Mouse (Mus musculus) frontal cortex, postnatal 36 days (tissue): ENCODE data around the gene Itpk1.

Experiments
- DNase-seq, 2 experiments: peaks; one replicate each; pipeline ENCODE4 v3.0.0; 2022; ENCODE audit warnings: low spot score in 2 of 2

Itpk1 gene

DNA sequence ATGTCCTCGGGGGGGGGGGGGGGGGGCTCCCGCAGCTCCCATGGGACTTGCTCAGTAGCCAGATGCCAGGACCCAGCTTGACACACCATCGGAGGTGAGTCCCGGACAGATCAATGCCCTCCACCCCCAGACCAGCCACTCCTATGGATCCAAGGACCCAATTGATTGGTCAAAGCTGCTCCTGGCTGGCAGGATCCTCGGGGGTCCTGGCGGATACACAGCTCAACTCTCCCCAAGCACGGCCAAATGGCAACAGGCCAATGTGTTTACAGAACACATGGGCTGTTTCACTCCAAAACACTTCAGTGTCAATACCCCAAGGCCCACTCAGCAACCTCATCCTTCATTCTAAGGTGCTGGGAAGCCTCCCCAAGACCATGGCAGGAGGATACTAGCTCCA, 13.0 kb downstream of the Itpk1 start:
- no peak for DNase-seq

GRCm38 (mm10) chr12:102691180-102691579, 13.6 kb downstream of the Itpk1 start:
- DNase-seq, result no peak

- no peak for DNase-seq
Measured at GRCm38 (mm10) chr12:102689773-102690563, 14.8 kb downstream of the Itpk1 start.

- DNase-seq, result no peak
Measured at GRCm38 (mm10) chr12:102686321-102686720, 18.4 kb downstream of the Itpk1 start.

- DNase-seq, result no peak
Measured at GRCm38 (mm10) chr12:102685523-102685931, 19.2 kb downstream of the Itpk1 start.

DNA sequence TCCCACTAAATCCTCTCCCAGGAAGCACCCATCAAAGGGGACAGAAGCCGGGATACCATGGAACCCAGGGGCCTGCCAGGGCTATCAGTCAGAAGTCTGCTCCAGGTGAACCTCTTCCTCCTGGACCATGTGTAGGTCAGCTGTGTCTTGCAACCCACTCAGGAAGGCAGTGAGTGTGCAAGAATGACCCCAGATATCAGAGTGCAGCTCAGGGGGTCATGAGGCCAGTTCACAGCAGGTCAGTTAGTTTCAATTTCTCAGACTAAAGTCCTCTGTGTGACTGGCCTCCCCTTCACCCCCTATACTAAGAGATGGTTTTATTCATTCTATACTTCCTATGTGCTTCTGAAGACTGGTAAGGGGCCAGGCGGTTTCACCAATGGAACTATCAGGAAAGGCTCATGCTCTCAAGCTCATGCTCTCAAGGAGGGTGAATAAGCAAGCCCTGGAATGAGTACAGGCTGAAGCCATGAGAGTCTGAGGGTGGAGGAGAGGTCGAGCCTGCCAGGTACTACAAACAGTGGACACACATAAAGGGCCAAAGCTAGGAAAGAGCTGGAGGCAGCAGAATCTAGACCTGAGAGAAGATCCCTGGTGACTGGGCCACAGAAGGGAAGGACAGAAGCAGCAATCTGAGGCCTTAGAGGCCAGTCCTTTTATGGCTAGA, 19.9 kb downstream of the Itpk1 start:
- DNase-seq, result no peak

- DNase-seq, result no peak
Measured at GRCm38 (mm10) chr12:102683979-102684378, 20.8 kb downstream of the Itpk1 start.

- no peak for DNase-seq
Measured at GRCm38 (mm10) chr12:102683438-102683837, 21.3 kb downstream of the Itpk1 start.

DNA sequence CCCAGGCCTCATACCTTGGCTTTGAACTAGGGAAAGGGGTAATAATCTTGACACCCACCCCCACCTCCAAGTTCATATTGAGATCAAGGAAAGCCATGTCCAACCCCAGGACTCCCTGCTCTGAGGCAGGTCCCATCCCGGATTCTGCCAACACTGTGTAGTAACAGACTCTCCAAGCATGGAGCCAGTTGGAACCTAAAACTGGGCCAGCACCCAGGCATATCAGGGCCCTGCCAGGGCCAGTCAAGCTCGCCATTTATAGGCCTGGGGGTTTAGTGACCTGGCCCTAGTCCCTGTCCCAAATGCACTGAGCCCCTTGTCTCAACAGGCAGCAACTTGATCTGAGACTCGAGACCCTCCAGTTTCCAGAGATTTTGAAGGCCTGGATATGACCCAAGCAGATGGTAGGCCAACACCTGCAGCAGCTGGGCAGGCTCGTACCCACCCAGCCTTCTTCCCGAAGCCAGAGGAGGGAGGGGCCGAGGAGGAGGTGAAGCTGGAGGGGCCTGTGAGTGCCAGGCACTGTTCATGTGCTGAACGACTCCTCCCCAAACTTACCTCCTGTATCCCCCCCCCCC, 21.9 kb downstream of the Itpk1 start:
- no peak for DNase-seq

DNA sequence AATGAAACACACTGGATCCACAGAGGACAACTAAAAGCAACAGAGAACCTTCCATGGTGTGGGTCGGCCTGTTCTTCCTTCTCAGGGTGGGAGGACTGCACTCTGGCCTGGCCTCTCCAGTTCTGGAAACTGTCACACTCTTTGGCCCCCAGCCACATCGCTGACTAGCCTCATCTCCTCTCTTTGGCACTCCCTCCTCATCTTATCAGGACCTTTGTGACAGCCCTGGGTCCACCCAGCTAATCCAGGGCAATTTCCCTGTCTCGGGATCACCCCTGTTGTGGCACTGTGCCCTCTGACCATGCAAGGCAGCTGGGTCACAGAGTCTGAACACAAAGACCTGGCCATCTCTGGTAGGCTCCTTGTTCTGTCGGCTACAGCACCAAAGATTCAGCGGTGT, 22.6 kb downstream of the Itpk1 start:
- DNase-seq, result no peak

DNA sequence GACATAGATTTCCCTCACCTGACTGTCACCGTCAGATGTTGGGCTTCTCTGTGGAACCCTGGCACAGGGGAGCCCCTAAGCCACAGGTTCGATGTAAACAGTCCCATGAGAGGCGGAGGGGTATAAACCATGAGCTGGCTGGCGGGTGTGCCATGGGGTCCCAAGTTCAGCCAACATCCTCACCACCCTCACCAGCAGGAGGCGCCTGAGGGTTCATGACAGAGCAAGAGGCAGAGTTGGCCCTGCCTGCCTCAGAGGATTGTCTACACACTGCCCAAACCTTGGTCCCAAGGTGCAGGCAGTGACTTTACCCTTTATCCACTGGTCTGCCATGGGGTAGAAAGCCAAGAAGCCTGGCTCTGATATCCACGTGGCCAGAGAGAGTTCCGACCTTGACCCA, 23.1 kb downstream of the Itpk1 start:
- no peak for DNase-seq

DNA sequence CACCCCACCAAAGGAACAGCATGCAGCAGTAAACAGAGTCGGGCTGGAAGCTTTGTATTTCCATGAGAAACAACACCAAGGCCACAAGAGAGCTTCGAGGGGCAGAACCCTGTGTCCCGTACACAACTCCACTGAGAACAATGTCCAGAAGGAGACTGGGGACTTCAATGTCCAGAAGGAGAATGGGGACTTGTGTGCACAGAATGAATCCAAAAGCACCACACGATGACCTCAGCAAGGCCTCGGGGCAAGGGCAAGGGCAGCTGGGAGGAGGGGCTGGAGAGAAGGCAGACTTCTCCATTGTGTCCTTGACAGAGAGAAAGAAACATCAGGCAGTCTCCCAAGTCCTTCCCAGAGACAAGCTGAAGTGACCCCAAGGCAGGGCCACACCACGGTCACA, 25.9 kb downstream of the Itpk1 start:
- DNase-seq, result no peak

- no peak for DNase-seq
Measured at GRCm38 (mm10) chr12:102677089-102677488, 27.6 kb downstream of the Itpk1 start.

DNA sequence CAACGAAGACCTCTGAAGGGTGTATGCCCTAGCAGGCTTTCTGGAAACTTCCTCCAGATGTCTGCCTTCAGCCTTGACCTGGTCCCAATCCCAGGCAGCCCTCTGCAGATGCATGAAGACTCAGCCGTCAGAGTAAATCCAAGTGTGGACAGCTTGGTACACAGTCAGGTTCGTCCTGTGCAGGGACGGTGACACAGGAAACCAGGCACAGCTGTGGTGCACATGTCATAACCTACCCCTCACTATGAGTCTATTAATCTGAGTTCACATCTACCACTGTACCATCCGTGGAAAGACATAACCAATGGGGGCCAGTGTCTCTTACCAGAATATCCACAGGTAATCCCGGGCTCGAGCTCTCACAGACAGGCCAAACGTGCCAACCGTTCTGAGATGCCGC, 30.2 kb downstream of the Itpk1 start:
- no peak for DNase-seq

GRCm38 (mm10) chr12:102674123-102674522, 30.6 kb downstream of the Itpk1 start:
- peak in 1 of 2 experiments; percentile 52 for DNase-seq

DNA sequence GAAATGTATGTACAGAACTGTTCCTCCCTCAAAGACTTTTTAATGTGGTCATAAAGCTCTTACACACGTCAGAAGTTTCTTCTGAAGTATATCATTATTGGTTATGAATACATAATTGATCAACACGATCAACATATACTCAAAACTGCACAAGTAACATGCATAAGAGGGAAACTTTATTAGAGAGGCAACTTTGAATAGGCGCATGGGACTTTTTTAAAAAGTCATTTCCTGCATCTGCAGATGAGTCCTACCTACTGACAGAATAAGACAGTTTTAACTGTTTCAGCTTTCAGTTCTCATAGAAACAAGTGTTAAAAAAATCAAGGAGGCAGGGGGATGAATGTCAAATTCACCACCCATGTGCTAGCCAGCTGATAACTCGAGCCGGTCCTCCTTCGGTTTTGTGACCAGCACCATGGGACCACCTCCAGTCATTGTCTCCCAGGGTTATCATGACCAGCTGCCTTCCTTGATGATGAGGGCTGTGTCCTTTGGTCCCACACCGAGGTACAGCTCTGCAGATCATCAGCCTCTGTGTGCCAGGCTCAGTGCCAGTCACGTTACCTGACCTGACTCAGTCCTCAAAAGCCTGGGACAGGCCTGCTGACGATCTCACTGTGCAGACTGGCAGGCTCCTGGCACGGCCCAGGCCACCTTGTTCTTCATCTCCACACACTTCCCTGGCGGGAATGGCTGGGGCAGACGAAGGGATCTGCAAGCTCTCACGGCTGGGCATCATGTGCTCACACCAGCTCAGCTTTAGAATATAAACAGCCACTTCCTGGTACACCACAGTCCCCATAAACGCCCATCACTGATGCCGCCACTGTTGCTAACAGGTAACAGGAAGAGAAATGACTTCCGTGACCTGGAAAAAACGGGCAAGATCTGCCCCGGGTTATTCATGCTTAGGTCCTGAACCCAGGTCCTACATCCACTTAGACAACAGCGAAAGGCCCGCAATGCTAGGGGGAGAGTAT, 31.6 kb downstream of the Itpk1 start:
- no peak for DNase-seq

DNA sequence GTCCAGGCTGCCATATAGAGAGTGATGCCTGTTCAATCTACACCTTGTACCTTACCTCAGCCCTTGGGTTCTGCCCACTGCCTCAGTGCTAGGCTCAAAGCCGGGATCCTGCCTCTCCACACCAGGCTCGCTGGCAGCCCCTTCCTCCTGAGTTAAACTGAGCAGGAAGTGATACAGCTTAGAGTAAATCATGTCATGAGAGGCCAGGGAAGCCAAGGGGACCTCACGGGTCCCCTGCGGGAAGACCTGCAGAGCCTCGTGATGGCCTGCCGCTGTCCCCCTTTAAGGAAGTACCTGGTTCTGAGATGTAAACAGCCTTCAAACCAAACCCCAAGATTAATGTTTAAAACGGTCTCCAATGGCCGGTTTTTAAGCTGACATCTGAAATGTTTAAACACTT, 32.6 kb downstream of the Itpk1 start:
- no peak for DNase-seq

DNA sequence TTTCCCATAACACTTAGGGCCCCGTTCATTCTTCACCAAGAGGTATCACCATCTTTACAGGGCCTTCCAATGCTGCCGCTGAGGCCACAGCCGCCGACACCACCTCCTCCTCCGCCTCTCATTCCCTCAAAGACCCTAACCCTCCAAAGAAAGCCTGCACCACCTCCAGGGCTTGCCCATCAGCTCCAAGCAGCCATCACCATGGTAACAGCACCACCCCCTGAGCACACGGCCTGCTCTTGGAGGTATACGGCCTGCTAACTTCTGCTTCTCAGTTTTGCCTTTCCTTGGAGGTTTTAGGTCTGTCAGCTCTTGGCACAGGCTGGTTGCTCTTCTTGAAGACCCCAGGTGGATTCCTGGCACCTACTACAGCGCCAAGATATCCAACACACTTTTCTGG, 33.9 kb downstream of the Itpk1 start:
- no peak for DNase-seq

DNA sequence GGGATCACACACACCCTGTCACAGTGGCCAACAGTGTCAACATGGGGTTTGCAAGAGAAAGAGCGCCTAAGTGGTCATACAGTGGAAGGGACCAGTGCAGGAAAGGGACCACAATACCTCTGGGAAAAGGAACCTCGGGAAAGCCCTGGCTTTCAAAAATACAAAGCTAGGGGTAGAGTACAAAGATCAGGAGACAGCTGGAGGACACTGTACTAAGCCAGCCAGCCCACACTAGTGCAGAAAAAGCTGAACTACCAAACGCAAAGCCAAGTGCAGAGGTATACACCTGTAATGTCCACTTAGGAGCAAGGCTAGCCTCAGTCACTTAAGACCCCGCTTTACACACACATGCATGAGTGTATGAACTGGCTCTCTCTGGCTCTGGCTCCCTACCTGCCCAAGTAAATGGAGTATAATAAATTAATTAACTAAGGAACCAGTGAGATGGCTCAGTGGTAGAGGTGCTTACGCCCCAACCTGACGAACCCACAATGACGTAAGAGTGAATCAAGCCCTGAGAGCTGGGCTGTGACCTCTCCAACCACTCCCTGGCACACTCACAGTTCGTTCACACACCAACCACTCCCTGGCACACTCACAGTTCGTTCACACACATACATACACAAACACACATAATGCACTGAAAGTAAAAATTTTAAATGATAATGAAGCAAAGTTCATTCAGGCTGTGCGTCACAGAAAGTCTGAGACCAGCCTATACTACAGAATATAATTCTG, 39.1 kb downstream of the Itpk1 start:
- no peak for DNase-seq

DNA sequence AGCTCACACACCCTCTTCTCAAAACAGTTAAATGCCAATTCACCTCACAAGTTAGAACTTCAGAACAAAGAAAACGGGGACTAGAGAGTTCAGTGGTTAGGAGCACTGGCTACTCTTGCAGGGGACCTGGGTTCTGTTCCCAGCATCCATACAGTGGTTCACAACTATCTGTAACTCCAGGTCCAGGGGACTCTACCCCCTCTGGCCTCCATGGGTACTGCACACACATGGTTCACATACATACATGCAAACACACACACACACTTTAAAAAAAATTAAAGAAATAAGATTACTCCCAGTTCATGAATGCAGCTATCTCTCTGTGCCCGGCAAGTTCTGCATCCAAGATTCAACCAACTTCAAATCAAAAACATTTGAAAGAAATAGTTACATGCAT, 40.7 kb downstream of the Itpk1 start:
- DNase-seq, result no peak

DNA sequence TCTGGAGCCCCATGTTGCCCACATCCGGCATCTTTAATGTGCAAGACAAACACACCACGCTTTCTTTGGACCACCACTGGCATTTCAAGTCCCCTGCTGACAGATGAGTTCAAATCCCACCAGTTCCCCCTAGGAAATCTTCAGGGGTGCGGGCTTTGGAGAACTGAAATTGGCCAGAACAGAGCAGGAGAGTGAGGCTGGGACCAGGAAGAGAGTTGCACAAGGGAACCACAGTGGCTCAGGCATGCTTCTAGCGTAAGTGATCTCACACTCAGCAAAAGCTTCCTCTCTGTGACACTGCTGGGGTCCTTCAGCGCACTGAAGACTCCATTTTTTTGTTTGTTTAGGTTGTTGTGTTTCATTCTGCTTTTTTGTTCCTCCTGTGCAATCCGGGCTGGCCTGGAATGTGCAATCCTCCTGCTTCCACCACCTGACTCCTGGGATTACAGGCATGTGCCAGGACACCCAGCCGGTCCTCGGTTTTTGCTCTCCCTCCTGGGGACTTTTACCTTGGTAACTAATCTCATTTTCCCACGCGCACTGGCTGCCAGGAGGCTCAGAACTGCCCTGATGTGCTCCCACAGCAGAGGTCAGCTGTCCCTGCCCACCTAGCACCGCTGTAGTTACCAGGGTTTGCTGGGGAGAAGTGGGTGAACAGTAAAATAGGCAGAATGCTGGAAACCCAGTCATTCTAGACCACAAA, 41.2 kb downstream of the Itpk1 start:
- no peak for DNase-seq
